Mouse (Mus musculus) kidney, adult 8-10 months (tissue): ENCODE measurements around the gene Sh3bgr.
A peak's percentile ranks its signal among the peaks of the same experiment; 100 is the strongest.

Experiments used
- DNase-seq, 2 experiments: peaks; one replicate each; pipeline ENCODE4 v3.0.0; 2022

Sh3bgr gene

GRCm38 (mm10) chr16:96199913-96200701 lies at the start of gene Sh3bgr:
Sh3bgr (plus strand) TSS chr16:96200450.
- DNase-seq = peak; percentile 69

- DNase-seq = no peak
Measured at GRCm38 (mm10) chr16:96150995-96151394, 49.3 kb upstream of the Sh3bgr start.

GRCm38 (mm10) chr16:96151551-96151950 lies 48.7 kb upstream of the Sh3bgr start:
- DNase-seq = peak; percentile 36 to 65

- no peak for DNase-seq
Measured at GRCm38 (mm10) chr16:96154476-96154875, 45.8 kb upstream of the Sh3bgr start.

GRCm38 (mm10) chr16:96156019-96156418 lies 44.2 kb upstream of the Sh3bgr start:
- no peak for DNase-seq

GRCm38 (mm10) chr16:96157171-96157570 lies 43.1 kb upstream of the Sh3bgr start:
- DNase-seq = no peak

- no peak for DNase-seq
Measured at GRCm38 (mm10) chr16:96158511-96159080, 41.7 kb upstream of the Sh3bgr start.

- DNase-seq = peak in 1 of 2 experiments; percentile 32
Measured at GRCm38 (mm10) chr16:96159091-96159731, 41.0 kb upstream of the Sh3bgr start.

- no peak for DNase-seq
Measured at GRCm38 (mm10) chr16:96159794-96160346, 40.4 kb upstream of the Sh3bgr start.

GRCm38 (mm10) chr16:96160927-96161326 lies 39.3 kb upstream of the Sh3bgr start:
- no peak for DNase-seq

- no peak for DNase-seq
Measured at GRCm38 (mm10) chr16:96161336-96161735, 38.9 kb upstream of the Sh3bgr start.

GRCm38 (mm10) chr16:96165723-96166264 lies 34.5 kb upstream of the Sh3bgr start:
- no peak for DNase-seq

GRCm38 (mm10) chr16:96168837-96169236 lies 31.4 kb upstream of the Sh3bgr start:
- DNase-seq = no peak

GRCm38 (mm10) chr16:96173648-96174047 lies 26.6 kb upstream of the Sh3bgr start:
- no peak for DNase-seq

GRCm38 (mm10) chr16:96175399-96175798 lies 24.9 kb upstream of the Sh3bgr start:
- DNase-seq = no peak

- no peak for DNase-seq
Measured at GRCm38 (mm10) chr16:96179156-96179555, 21.1 kb upstream of the Sh3bgr start.

GRCm38 (mm10) chr16:96187619-96188018 lies 12.6 kb upstream of the Sh3bgr start:
- no peak for DNase-seq

- DNase-seq = peak; percentile 99
Measured at GRCm38 (mm10) chr16:96191531-96192506, 8.4 kb upstream of the Sh3bgr start, which contains the start of gene Lca5l. Lca5l (minus strand) TSS chr16:96192271.

GRCm38 (mm10) chr16:96200702-96201028 lies 415 bp downstream of the Sh3bgr start:
- DNase-seq = no peak

GRCm38 (mm10) chr16:96201485-96202232 lies 1.4 kb downstream of the Sh3bgr start:
- no peak for DNase-seq

GRCm38 (mm10) chr16:96209789-96210188 lies 9.5 kb downstream of the Sh3bgr start:
- no peak for DNase-seq
